Mouse (Mus musculus) effector memory CD4-positive, alpha-beta T cell, adult 5 months (primary cell): Measurements from ENCODE around the gene Defa34. TPM values are rescaled to one million over a fixed set of nuclear protein-coding genes. Genes with fewer than 3 reads are reported as not detected.

Source experiments
- polyA plus RNA-seq: library from polyadenylated mRNA; unstranded; fragments of 100-300 nt; shearing (Covaris generic); gene quantifications from one replicate; pipeline ENCODE4 v1.2.1, GENCODE M21; 2017

Defa34 gene
- polyA plus RNA-seq, result not detected

DNA sequence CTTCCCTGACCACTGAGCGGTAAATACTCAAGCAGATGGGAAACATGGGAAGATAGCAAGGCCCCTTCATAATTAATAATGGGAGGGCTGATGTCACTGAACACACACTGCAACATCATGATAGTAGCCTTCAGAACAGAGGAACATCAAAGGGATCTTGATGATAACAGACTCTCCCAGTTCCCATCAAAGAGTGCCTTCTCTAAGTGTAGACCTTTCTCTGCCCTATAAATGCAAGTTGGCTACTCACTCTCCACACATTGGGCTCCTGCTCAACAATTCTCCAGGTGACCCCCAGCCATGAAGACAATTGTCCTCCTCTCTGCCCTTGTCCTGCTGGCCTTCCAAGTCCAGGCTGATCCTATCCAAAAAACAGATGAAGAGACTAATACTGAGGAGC lies at the start of gene Defa34:
TSS of gene Defa34 (plus strand) at position 301 of the 400 bp plus-strand sequence.

DNA sequence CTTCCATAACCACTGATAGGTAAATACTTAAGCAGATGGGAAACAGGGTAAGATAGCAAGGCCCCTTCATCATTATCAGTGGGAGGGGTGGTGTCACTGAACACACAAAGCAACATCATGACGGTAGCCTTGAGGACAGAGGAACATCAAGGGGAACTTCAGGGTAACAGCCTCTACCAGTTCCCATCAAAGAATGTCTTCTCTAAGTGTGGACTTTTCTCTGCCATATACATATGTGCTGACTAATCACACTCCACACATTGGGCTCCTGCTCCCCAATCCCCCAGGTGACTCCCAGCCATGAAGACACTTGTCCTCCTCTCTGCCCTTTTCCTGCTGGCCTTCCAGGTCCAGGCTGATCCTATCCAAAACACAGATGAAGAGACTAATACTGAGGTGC lies 47.7 kb upstream of the Defa34 start, which contains the start of gene Defa26:
TSS of gene Defa26 (plus strand) at position 301 of the 400 bp plus-strand sequence.

GRCm38 (mm10) chr8:21655480-21655879 lies 10.1 kb upstream of the Defa34 start, which contains the start of gene Defa17:
Gene Defa17, plus strand, starts transcription at chr8:21655780.

GRCm38 (mm10) chr8:21703545-21703944 lies 37.9 kb downstream of the Defa34 start, which contains the start of gene AY761184:
Gene AY761184, minus strand, starts transcription at chr8:21703645.

Other genes with a start within 250 kb of the Defa34 start
- not detected for gene Defa36, start 238.4 kb upstream of the Defa34 start, polyA plus RNA-seq
- gene Gm7849, start 209.2 kb upstream of the Defa34 start, polyA plus RNA-seq, result not detected
- not detected for gene Defa20, start 156.5 kb upstream of the Defa34 start, polyA plus RNA-seq
- gene Defa32, start 136.8 kb upstream of the Defa34 start, polyA plus RNA-seq, result not detected
- not detected for gene Defa37, start 100.4 kb upstream of the Defa34 start, polyA plus RNA-seq
- not detected for gene Defa28, start 82.8 kb upstream of the Defa34 start, polyA plus RNA-seq
- gene Gm7861, start 71.3 kb upstream of the Defa34 start, polyA plus RNA-seq, result not detected
- gene Defa26, start 47.6 kb upstream of the Defa34 start, polyA plus RNA-seq, result not detected
- not detected for gene Defa17, start 10.0 kb upstream of the Defa34 start, polyA plus RNA-seq
- not detected for gene AY761184, start 37.8 kb downstream of the Defa34 start, polyA plus RNA-seq
- gene Defa24, start 68.7 kb downstream of the Defa34 start, polyA plus RNA-seq, result not detected
- gene Defb50, start 157.7 kb downstream of the Defa34 start, polyA plus RNA-seq, result not detected
- not detected for gene Defb2, start 174.1 kb downstream of the Defa34 start, polyA plus RNA-seq
- gene Defb10, start 193.1 kb downstream of the Defa34 start, polyA plus RNA-seq, result not detected
- gene Defb9, start 219.6 kb downstream of the Defa34 start, polyA plus RNA-seq, result not detected
- not detected for gene Defb11, start 240.6 kb downstream of the Defa34 start, polyA plus RNA-seq